Mouse (Mus musculus) olfactory bulb, adult 2 months (tissue): Measurements from ENCODE around the gene Cadm1. TPM values are rescaled to one million over a fixed set of nuclear protein-coding genes. Genes with fewer than 3 reads are reported as not detected.

Source experiments
- H3K27ac ChIP-seq: fragments of 200-500 bp; 2 replicates; pipeline ENCODE4 v1.5.1; 2012; ENCODE audit warnings: low read depth, low read length; ENCODE audit not compliant: insufficient read depth
- H3K4me1 ChIP-seq: fragments of 200-500 bp; 2 replicates; pipeline ENCODE4 v1.6.1; 2012; ENCODE audit warnings: low read length; ENCODE audit not compliant: control insufficient read depth, insufficient read depth
- H3K4me3 ChIP-seq: fragments of 200-500 bp; 2 replicates; pipeline ENCODE4 v1.5.1; 2012; ENCODE audit warnings: mild to moderate bottlenecking, low read depth, low read length, moderate library complexity; ENCODE audit not compliant: insufficient read depth
- CTCF ChIP-seq: fragments of 200-500 bp; IDR thresholded peaks from 2 replicates; pipeline ENCODE4 v1.5.1; 2012; ENCODE audit warnings: low read depth, mild to moderate bottlenecking, low read length, moderate library complexity; ENCODE audit not compliant: insufficient read depth
- POLR2A ChIP-seq: fragments of 200-500 bp; IDR thresholded peaks from 2 replicates; pipeline ENCODE4 v1.6.1; 2012; ENCODE audit warnings: mild to moderate bottlenecking, low read depth, low read length, moderate library complexity; ENCODE audit not compliant: insufficient read depth
- WGBS: fragments of 180-500 bp; shearing (Covaris S2); methylation state at CpG from one replicate; pipeline ENCODE4 v1.1.7; 2018; 5-methylcytosine and 5-hydroxymethylcytosine counted together
- polyA plus RNA-seq: library from polyadenylated mRNA; stranded (reverse); fragments of >200 nt; gene quantifications from 2 replicates; pipeline ENCODE4 v1.2.4, GENCODE M21; 2012; ENCODE audit warnings: low replicate concordance; ENCODE audit not compliant: missing spikeins, insufficient read depth, insufficient read length

Gene Cadm1
- polyA plus RNA-seq, 1 experiment: not detected

DNA sequence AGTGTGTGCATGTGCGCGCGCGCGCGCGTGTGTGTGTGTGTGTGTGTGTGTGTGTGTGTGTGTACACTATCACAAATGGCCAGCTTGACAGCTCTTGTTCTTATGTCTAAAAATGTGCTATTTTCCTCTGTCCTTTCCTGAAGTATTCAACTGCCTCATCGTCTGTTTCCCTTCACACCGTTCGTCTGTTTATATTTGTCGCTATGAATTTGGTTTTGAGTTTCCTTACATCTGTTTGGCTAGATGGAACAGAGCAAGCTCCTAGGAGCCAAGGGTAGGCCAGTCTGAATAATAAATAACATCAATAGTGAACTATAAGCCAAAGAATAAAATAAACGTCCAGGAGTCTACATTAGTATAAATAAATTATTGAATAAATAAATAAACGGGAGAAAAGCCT, 235.3 kb downstream of the Cadm1 start:
- H3K4me1 ChIP-seq: no peaks in the 10 kb centered on the region
- 91% methylated on average over 13 of the region's 13 CpGs for WGBS
- H3K27ac ChIP-seq: no peak overlapping the region
- TF ChIP-seq POLR2A (no peak), CTCF (no peak)
- no peak overlapping the region for H3K4me3 ChIP-seq

DNA sequence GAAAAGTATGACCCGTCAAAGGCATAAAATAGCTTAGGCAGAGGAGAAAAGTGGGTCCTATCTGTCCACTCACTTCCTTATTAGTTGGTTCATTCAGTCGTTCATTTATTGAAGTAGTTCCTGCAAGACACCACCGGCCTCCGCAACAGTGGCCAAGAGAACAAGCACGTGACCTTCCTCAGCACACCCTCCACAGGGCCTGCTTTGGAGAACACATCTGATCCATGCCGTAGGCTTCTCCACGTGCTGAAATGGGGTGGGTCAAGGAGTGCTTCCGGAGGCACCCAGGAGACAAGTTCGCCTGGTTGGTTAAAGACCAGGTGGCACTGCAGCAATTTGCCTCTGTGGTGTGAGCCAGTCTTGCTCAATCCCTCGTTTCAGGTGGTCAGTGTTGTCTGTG, 236.4 kb downstream of the Cadm1 start:
- 92% methylated on average over 10 of the region's 10 CpGs for WGBS
- H3K4me1 ChIP-seq: no peaks in the 10 kb centered on the region
- TF ChIP-seq POLR2A (no peak), CTCF (no peak)
- H3K4me3 ChIP-seq: no peak overlapping the region
- no peak overlapping the region for H3K27ac ChIP-seq

DNA sequence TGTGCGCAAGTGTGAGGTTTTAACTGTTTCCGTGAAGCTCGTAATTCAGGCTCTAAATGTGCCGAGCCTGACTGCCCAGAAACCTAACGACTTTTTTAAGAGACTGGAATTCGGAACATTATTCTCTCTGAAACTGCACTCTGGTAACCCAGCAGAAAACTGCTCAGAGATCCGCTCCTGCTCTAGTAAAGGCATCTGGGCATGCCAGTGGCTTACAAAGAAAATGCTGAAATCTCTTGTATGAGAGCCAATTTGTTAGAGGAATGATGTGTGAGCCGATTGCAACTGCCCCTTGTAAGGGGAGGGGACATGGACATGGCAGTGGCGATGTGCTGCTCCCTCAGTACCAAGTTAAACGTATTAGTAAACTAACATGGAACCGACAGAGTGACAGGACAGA, 240.9 kb downstream of the Cadm1 start:
- TF ChIP-seq CTCF (no peak), POLR2A (no peak)
- 62% methylated on average over 11 of the region's 11 CpGs for WGBS
- Histone ChIP-seq H3K27ac (no peak overlapping the region), H3K4me1 (no peaks in the 10 kb centered on the region), H3K4me3 (no peak overlapping the region)

DNA sequence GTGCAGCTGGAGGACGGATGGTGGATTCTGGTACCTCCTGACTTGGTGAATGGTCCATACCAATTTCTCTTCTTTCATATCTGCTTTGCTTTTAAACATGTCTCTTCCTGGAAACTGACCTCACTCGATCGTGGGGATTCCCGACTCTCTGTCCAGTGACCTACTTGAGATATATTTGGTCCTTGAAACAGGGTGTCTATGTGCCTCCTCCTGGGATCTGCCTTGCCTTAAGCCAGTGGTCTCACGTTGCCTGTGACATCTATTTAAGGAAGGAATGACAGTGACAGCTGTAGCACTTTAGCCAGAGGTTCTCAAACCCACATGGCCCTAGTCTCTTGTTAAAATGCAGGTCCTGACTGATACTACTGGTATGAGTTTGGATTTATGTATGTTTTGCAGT, 242.0 kb downstream of the Cadm1 start:
- no peak overlapping the region for H3K4me3 ChIP-seq
- TF ChIP-seq POLR2A: no peak
- no peak for TF ChIP-seq CTCF
- peaks cover 3% of the 10 kb centered on the region for H3K4me1 ChIP-seq
- 80% methylated on average over 5 of the region's 5 CpGs for WGBS
- no peak overlapping the region for H3K27ac ChIP-seq

DNA sequence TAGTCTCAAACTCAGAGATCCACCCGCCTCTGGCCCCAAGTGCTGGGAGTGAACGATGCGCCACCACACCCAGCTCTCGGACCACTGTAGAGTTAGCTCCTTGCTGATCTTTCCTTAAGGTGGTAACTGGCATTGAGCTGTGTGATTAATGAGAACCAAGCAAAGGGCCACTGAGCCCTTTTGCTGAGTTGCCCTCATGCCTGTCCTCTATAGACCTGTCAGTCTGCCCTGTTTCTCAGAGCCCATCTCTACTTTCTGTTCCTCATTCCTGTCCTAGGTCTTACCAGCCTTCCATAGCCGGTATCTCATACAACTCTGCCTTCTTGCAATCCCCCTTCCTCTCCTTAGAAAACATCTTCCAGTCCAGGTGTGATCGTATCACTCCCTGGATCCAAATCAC, 242.8 kb downstream of the Cadm1 start:
- no peak overlapping the region for H3K27ac ChIP-seq
- H3K4me3 ChIP-seq: no peak overlapping the region
- H3K4me1 ChIP-seq: peaks cover 3% of the 10 kb centered on the region
- TF ChIP-seq CTCF (no peak), POLR2A (no peak)
- WGBS: 94% methylated on average over 6 of the region's 6 CpGs

DNA sequence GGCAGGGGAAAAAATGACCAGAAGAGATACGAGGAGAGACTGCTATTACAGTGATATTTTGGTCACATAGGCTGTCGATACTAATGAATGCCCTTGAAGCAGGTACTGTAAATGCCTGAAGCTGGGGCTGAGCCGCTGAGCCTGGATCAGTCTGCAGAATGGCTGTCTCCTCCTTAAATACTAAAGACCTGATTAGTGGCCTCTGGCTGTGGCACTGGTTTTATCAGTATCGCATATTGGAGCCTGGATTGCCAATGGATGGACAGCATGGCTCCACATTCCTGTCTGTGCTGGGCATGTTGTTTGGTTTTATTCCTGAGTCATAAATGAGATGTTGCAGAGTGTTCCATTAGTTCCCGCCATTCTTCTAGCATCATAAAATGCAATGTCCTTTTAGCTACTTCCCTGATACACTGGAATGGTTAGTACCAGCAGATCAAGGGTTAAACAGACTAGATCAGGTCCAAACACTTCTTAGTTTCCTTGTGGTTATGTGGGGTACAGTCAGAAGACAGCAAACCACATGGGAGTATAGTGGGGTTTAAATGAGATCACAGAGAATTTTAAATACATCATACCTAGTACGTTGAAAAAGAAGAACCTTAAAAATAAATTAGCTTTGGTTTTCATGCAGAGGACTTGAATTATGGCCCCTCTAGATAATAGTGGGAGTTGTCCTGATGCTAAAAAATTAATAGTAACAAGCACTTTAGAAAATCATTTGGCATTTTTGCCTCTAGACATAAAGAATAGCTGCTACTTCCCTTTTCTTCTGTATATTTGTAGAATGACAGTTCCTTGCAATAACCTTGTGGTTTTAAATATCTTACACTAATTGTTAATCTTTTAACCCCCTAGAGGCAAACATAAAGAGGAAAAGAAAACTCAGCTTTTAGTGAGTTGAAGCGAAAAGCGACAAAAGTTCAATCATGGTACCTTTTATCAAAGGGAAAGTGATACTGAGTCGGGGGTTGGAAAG, 247.3 kb downstream of the Cadm1 start:
- peaks cover 3% of the 10 kb centered on the region for H3K4me1 ChIP-seq
- 91% methylated on average over 9 of the region's 9 CpGs for WGBS
- no peak overlapping the region for H3K27ac ChIP-seq
- no peak for TF ChIP-seq POLR2A
- TF ChIP-seq CTCF: no peak
- H3K4me3 ChIP-seq: no peak overlapping the region

DNA sequence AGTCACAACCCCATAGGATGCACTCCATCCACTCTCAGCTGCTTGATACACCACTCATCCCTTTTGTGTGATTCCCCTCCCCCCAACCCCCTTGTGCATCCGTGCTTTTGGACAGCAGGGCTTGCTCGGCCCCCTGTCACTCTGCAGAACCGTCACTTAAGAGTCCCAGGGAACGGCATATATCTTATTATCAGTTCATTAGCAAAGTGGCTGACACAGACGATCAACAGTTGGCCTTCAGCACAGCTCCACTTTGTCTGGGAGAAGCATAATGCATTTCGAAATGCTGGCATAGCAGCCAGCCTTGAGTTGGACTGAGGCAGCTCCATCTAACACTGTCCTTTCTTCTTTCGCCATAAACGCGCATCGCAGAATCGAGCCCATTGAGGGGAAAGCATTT, 248.5 kb downstream of the Cadm1 start:
- Histone ChIP-seq H3K4me1 (peaks cover 3% of the 10 kb centered on the region), H3K4me3 (no peak overlapping the region), H3K27ac (no peak overlapping the region)
- TF ChIP-seq POLR2A (no peak), CTCF (no peak)
- 55% methylated on average over 11 of the region's 11 CpGs for WGBS

DNA sequence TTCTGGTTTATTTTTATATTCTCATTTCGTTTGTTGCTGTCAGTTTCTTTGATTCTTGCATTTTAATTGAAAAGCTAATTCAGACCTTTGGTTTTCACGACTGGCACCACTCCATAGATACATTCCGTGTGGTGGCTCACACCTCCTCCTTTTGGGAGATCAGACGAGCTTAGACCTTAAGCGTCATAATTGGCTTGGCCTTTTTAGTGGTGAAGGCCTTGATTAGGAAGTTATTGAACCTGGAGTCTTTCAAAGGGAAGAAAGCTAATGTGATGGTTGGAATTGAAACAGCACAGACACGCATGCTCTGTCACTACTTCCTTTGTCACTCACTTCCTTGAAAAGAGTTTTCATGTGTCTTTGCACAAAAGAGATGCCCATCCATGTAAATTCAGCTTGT, 249.3 kb downstream of the Cadm1 start:
- H3K27ac ChIP-seq: no peak overlapping the region
- no peak overlapping the region for H3K4me3 ChIP-seq
- WGBS: 78% methylated on average over 6 of the region's 6 CpGs
- H3K4me1 ChIP-seq: peaks cover 3% of the 10 kb centered on the region
- TF ChIP-seq CTCF (no peak), POLR2A (no peak)

DNA sequence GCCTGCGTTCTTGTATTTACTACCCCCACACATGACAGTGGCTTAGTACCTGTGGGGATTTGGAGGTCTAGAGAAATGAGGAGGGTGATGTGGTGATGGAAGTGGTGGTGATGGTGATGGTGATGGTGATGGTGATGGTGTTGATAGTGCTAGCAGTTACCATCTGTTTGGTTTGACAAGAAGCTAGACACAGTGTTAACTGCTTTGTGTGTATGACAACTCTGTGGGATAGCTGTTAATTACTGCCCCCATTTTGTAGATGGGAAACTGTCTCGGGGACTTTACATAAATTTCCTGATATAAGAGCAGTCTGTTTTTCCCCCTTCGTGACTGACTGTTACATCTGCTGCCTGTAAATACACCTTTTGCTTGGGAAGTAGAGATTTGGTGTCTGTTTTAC, 256.7 kb downstream of the Cadm1 start:
- Histone ChIP-seq H3K4me1 (peaks cover 3% of the 10 kb centered on the region), H3K4me3 (no peak overlapping the region), H3K27ac (no peak overlapping the region)
- TF ChIP-seq CTCF (no peak), POLR2A (no peak)
- 79% methylated on average over 3 of the region's 3 CpGs for WGBS
